Mouse (Mus musculus) retina, embryonic 14.5 days (tissue): Measurements from ENCODE around the gene Kif6.
A peak's percentile ranks its signal among the peaks of the same experiment; 100 is the strongest.

ENCODE experiments used
- DNase-seq: peaks from one replicate; pipeline ENCODE4 v3.0.0-alpha.2; 2015; ENCODE audit warnings: low spot score

The Kif6 gene

DNA sequence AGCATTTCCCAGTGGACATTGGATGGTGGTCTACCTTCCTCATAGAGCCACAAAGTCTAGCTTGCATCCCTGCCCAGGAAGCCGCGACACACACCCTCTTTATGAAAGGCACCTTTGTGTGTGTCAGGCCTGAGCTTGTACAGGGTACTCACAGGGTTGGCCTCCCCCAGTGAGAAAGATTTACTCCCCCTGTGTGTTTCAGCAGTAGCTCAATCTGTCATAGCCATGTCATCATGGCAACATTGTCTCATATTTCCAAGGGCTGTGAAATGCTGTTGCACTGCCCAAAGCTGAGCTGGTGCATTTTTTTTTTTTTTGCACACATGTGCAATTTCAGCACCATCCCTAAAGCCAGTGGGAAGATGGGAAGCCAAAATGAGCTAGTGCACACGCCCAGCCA is 224.3 kb downstream of the Kif6 start:
- no peak for DNase-seq

DNA sequence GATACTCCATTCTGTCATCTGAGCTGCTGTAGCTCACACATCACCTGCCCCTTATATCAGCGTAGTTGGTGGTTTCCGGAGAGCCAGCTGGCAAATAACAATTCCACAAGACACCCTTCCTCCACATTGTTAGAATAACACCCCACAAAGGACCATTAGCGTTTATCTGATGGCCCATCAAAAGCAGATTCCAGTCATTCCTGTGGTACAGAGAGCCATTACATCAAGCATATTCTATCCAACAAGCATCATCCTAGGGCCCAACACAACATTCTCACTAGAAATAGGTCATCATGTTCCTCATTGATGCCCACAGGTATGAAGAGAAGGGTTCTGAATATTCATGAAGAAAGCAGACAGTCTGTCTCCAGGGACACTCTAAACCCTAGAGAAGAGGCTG is 236.3 kb downstream of the Kif6 start:
- no peak for DNase-seq

DNA sequence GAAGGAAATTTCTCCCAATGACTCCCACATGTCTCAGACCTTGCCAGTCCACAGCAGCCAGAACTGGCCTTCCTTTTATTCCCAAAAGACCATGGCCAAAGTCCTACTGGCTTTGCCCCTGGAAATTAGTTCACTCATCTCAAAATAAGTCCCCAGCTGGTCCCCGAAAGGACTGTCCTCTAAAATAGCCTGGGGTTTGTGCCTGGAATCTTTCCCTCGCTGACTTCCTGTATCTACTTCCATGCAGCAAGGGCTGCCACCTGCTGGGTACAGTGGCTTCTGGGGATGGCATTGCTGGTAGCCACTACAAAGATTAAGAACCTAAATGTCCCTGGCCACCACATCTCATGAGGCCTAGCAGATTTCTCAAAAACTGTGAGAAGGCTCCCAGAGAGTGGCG is 237.2 kb downstream of the Kif6 start:
- no peak for DNase-seq

DNA sequence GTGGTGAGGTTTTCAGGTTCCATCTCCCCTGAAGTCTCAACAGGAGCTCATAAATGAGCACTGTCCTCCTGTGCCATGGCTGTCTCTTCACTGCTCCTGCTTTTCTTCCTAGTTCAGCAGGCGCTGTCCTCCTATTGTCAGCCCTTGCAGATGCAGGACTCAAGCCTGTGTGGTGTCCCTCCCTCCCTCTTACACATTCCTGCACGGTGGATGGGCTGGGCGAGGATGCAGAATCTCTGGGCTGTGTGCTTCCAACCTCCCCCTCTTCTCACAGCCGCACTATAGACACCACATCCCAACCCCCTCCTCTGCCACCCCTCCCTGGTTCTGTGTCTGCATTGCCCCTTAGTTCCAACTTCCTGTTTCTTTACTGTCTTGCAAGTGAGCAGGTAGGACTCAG is 240.8 kb downstream of the Kif6 start:
- no peak for DNase-seq

DNA sequence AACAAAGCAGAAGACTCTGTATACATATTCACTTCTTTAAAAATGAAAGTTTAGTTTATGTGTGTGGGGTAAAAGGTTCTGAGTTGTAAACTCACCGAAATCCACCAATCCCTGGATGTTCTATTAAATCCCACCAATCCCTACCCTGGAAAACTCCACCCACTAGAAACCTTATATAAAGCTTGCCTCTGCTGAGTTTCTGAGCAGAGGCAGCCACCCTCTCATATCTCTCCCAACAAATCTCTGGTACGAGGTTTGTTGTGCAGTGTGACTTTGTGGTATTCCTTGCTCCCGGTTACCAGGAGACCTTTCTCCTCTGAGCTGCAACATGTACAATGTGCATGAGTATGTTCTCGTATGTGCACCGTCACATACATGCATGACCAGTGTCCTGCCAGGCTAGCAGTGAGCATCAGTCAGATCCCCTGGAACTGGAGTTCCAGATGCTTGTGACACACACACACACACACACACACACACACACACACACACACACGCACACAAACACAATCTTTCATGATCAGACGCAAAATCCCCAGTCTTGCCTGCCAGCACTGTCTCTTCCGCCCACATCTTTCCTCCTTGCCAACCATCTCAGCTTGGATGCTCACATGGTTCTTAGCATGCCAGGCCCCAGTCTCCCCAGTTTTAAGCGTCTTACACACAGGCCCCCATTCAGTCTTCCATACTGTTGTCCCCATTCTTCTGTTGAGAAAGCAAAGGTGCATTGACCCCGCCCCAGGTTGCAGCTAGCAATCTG is 245.3 kb downstream of the Kif6 start:
- DNase-seq = no peak

DNA sequence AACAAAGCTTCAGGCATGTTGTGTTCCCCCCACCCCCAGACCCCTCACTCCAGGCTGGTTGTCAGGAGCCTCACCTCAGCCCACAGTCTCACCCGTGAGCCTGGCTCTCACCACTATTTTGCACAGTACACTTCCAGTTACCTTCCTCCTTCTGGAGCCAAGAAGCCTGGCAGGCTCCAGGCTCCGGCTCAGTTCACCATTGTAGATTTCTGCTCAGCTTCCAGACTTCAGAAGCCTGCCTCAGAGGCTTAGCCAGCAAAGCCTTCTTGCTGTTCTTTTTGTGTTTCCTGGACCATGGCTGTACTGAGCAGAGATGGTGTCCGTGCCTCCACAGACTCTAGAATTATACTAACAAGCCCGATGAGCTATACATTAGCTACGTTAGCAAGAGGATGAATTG is 248.7 kb downstream of the Kif6 start:
- DNase-seq = no peak

DNA sequence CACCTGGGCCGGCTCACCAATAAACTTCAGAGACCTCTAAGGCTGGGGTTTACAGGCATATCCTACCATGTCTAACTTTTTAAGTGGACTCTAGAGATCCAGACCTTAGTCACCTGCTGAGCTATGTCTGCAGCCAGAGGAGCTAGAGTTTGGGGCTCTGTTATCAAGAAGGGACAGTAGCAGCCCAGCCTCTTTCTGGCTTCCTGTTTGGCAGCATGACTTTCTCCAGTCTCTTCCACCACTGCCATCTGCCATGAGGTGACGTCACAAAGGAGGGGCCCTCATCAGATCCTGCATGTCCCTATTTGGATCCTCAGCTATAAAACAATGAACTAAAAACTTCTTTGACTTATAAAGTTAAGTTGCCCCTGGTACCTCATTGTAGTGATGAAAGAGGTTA is 250.7 kb downstream of the Kif6 start:
- DNase-seq = no peak

DNA sequence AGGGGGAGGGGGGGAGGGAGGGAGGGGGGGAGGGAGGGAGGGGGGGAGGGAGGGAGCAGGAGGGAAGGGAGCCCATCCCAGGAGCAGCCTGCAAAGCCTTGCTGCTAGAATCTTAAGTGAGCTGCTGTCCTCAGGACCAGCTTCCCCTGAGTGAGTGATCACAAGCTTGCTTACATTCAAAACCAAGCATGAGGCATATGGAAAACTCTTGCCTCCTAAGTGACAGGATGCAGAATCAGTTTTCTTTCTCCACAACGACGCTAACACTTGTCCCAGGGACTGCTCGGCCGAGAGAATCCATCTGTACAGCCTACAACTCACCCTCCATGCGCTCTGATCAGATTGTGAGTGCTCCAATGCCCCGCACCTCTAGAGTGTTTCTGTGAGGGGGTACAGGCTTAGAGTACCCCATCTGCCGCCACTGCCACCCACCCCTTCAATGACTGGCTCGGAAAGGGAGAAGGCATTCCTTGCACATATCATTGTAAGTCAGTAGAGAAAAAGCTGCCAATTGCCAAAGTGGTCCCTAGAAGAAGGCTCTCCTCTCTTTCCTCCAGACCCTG is 251.8 kb downstream of the Kif6 start:
- no peak for DNase-seq

DNA sequence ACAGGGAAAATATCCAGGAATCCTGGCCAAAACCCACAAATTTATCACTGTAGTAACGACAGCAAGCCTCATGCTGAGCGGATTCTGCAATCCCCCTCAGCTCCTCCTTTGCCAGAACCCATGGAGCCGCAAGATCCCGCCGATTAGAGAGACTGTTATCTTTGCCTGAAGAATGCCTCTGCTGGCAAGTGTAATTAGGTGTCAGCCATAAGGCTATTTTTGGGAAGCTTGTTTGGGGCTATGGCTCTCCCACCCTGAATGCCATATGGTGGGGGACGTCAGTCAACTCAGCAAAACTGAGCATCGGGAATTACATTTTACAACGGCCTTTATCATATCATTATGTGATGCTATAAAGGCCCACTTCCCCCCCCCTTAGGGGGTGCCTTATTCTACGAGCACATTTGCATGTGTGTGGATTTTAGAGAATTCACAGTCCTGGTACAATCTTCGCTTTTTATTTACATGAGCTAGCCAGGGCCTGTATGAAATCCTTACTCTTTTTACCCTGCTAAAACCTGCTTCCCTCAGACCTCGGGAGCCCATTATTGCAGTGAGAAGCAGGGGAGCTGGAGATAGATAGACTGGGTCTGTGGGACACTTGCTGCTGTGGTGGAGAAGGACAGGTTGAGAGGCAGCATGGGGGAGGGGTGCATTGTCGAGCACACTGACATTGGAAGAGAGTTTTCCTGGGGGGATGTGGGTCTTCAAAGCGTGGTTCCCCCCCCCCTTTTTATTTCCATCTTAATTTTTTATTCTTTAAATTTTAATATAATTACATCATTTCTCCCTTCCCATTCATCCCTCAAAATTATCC is 252.6 kb downstream of the Kif6 start:
- no peak for DNase-seq

DNA sequence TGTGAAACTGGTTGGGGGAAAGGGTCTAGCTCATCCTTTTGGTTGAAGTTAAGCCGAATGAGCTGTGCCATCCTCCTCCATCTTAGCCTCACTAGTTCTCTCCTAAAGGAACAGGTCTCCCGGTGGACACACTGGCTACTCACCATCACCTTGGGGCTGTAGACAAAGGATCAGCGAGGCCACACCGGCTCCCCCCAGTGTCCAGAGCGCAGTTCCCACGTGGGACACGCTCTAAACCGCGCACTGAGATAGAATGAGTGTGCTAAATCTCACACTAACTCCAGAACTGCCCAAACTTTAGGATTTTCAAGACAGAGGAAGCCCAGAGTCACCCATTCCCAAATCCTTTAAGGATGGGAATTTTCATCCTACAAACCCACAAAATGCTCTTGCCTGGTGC is 254.3 kb downstream of the Kif6 start:
- no peak for DNase-seq

DNA sequence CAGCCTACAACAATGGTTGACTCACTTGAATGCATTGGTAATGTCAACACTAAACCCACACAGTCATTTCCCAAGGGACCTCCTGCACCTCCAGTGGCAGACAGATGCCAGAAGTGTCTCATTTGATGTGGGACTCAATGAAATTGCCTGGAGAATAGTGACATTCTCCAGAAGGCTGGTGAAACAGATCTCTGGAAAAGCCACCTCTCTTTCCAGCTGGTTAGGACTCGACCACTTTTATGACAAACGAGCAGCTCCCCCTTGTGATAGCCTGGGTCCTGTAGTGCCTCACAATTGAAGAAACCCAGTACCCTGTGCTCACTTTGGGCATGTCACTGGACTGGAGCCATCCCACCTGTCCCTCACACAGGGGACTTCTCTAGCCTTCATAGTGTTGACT is 257.4 kb downstream of the Kif6 start:
- peak; percentile 45 for DNase-seq

DNA sequence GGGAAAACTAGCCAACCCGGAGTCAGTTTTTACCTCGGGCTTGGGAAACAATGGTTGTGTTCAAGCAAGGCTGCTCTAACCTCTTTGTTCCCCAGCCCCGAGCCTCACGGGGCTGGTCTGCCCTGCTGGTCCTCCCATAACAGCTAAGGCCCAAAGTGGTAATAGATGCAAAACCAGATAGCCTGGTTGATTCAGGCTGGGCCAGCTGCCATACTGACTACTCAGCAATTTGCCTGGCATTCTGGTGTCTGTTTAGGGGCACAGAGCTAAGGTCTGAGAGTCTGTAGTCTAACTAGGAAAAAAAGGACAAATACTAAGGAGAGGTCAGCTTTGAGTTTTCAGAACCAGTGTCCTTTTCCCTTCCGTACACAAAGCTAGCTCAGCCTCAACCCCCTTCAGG is 259.8 kb downstream of the Kif6 start:
- no peak for DNase-seq

DNA sequence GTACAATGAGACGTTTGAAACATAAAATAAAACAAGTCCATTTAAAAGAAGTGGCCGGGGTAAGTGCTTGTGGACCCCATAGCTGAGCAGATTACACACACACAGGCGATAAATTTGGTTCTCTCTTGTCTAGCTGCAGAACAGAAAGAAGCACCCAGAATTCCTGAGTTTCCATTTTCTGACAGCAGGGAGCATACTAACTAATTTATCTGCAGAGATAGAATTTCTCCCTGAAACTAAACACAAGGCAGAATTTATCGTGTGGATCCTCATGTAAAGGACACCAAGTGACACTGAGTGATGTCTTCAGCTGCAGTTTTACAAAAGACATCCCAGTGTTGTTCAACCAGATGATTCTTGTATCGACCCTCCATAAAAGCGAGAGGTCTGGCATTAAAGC is 260.5 kb downstream of the Kif6 start:
- no peak for DNase-seq

DNA sequence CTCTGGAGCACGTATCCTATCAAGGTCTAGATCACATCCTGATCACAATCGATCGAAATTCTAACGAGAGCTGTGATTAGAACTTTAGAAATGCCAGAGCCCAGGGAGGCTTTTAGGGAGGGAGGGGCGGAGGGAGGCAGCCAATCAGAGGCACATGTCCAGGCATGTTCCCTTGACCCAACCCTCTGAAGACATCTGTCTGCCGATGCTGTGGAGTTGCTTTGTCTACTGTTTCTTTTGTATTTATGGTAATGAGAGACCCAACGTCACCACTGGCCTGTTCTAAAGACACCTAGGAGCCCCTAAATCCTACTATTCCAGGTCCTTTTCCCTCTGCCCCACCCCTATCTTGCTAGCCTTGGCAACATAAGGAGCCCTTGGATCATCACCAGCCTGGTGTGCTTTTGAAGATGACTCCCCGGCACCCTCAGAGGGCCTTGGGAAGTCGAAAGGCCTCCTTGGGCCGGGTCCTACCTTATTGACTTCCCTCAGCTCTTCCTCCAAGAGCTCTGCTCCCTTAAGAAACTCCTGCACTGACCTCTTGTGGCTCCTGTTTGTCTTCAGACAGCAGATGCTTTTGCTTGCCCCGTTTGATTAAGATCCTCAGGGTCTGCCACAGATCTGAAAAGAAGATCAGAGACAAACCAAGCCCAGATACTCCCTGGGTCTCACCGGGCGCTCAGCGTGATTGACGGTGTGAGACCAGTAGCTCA is 261.2 kb downstream of the Kif6 start:
- no peak for DNase-seq

DNA sequence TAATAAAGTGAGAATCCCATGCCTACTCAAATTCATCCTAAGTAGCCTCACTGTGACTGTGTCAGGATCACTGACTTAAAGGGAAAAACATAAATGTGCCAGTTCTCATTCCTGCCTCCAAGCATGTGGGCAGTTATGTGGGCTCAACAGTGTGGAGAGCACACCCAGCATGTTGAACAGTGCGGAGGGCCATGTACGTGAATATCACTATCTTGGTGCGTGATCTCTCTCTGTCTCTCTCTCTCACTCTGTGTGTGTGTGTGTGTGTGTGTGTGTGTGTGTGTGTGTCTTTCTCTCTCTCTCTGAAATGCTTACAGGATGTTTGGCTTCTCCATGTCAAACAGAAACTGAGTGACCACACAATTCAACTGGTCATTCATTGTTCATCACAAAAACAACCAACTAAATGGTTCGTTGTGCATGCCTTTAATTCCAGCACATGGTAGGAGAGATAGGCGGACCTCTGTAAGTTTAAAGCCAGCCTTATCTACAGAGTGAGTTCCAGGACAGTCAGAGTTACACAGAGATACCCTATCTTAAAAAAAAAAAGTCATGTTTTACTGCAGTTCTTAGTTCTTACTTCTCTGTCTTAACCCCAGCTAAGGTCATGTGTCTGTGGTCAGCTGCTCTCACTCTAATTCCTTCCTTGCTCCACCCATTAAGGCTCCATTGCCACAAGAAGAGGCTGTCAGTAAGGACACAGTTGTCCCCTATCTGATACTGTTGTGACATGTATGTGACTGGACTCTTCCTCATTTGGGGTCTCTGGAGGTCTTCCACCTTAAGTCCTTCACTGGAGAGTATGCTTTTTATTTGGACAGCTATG is 266.2 kb downstream of the Kif6 start:
- no peak for DNase-seq

DNA sequence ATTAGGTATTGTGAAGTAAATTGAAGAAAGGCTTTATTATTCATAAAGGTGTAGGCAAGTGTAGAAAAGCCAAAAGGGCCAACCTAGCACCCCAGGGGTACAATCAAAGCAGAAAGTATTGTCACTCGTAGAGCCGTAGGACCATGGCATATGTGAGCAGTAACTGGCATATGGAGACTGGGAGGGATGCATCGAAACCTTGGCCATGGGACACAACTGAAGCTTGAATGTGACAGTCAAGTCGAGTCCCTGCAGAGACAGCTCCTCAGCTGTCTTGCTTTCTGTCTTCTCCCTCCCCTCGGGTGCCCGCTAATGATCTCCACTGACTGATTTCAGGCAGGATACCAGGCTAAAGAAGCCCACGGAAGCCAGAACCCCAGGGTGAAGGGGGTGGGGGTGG is 266.9 kb downstream of the Kif6 start:
- DNase-seq = no peak

DNA sequence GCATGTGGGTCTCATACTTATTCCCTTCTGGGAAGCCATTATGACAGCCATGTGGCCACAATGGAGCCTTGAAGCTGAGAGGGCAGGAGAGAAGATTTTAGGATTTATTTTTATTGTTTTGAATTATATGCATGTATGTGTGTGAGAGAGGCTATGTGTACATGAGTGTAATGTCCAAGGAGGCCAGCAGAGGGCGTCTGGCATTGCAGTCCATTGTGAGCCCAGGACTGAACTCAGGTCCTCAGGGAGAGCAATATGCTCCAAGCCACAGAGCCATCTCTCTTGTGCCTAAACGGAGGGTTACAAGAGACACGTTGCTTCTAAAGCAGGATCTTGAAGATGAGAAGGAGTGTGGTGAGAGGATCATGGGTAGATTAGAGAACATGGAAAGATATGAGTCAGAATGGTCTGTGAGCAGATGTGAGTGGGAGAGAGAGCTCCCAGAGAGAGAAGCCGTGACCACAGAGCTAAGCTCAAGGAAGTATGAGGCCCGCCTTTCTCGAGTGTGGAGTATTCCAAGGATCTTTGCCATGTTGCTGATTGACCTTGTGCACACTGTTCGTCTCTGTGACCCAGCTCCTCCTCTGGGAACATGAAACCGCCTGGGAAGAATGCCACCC is 268.3 kb downstream of the Kif6 start:
- DNase-seq = no peak

DNA sequence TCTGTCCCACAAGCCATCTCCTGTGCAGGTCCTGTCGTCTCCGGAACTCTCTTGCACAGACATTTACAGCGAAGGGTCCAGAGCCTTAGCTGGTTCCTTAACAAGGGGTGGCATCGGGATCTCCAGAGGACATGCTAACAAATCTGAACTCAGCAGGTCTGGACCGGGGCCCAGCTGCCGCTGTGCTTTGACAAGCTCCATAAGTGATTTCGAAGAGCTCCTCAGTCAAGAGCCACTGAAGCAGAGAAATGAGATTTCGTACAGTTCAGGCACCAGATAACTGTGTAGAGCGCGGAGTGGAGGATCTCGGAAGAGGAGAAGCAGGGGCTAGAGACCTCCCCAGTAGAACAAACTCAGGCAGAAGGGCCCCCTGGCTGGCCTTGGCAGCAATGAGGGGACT is 270.1 kb downstream of the Kif6 start:
- peak; percentile 34 for DNase-seq

DNA sequence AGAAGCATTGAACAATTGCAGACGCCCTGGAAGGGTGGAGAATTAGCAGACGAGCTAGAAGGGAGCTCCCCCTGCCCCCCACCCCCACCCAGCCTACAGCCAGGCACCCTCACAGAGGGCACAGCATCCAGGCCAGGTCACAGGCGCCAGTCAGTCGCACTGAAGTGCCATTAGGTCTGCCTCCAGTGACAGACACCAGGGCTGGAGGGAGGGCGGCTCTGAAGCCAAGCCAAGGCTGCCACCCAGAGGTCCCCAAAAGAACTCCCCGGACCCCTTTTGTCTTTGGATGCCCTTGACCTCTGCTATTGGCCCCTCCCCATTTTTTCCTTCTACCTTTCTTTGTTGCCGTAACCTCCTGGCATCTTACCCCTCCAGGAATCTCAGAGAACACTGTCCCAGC is 274.7 kb downstream of the Kif6 start:
- DNase-seq = peak; percentile 64

DNA sequence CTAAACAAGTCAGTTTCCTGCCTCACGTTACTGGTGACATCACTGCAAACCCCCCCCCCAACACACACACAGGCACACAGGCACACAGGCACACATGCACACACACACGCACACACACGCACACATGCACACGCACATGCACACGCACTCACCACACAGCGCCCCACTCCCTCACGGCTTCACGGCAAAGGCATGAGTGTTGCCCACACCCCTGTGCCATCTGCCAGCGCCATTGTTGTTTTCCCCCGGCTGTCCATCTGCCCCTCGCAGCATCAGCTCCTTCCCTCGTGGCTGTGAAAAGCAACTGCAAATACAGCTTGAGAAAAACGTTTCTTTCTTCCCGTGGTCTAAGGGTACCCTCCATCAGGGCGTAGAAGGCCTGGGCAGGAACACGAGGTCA is 275.9 kb downstream of the Kif6 start:
- DNase-seq = no peak

DNA sequence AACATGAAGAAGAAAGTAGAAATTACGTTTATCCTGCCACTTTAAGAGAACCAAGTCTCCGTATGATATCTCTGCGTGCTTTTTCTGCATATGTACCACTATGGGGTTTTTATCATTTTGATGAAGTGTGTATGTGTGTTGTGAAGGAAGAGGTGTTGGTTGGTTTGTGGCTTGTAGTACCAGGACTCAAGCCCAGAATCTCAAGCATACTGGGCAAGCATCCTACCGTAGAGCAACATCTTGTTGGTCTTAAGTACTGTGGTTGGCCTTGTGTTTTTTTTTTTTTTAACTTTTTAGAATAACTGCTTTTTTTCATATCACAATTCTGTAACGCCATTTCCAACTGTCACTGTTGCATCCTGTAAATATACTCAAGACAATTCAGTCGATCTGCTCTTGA is 277.5 kb downstream of the Kif6 start:
- no peak for DNase-seq
